Mouse (Mus musculus) limb, embryonic 15.5 days (tissue): Measurements from ENCODE around the gene Sox5. TPM values are rescaled to one million over a fixed set of nuclear protein-coding genes. Genes with fewer than 3 reads are reported as not detected.

Experiments
- ATAC-seq: fragments of 200-750 bp; cut with Nextera tagmentation; 2 replicates; pipeline ENCODE4 v1.8.0; 2017; ENCODE audit warnings: low read depth, moderate TSS enrichment; ENCODE audit not compliant: insufficient number of reproducible peaks, low FRiP score, low TSS enrichment
- H3K27ac ChIP-seq: fragments of 300-500 bp; sonication (generic); 2 replicates; pipeline ENCODE4 v1.5.1; 2015; ENCODE audit warnings: moderate library complexity, mild to moderate bottlenecking, inconsistent platforms
- H3K27me3 ChIP-seq: fragments of 300-500 bp; sonication (generic); 2 replicates; pipeline ENCODE4 v1.6.1; 2015; ENCODE audit warnings: inconsistent platforms
- H3K36me3 ChIP-seq: fragments of 300-500 bp; sonication (generic); 2 replicates; pipeline ENCODE4 v1.6.1; 2015; ENCODE audit warnings: inconsistent platforms
- H3K4me1 ChIP-seq: fragments of 300-500 bp; sonication (generic); 2 replicates; pipeline ENCODE4 v1.6.1; 2015; ENCODE audit warnings: inconsistent platforms
- H3K4me2 ChIP-seq: fragments of 300-500 bp; sonication (generic); 2 replicates; pipeline ENCODE4 v1.6.1; 2015; ENCODE audit warnings: mild to moderate bottlenecking, inconsistent platforms
- H3K4me3 ChIP-seq: fragments of 300-500 bp; sonication (generic); 2 replicates; pipeline ENCODE4 v1.5.1; 2015; ENCODE audit warnings: mild to moderate bottlenecking, inconsistent platforms
- H3K9ac ChIP-seq: fragments of 300-500 bp; sonication (generic); 2 replicates; pipeline ENCODE4 v1.6.1; 2015; ENCODE audit warnings: inconsistent platforms
- H3K9me3 ChIP-seq: fragments of 300-500 bp; sonication (generic); 2 replicates; pipeline ENCODE4 v1.6.1; 2016; ENCODE audit warnings: inconsistent platforms
- WGBS: fragments of 180-500 bp; shearing (Covaris S2); methylation state at CpG from one replicate; pipeline ENCODE4 v1.1.7; 2015; 5-methylcytosine and 5-hydroxymethylcytosine counted together
- polyA plus RNA-seq: library from polyadenylated mRNA; unstranded; fragments of >200 nt; fragmentation: Nextera tagmentation; extraction: Ambion mirVana; gene quantifications from 2 replicates; pipeline ENCODE4 v1.2.1, GENCODE M21; 2015

The Sox5 gene
- polyA plus RNA-seq, 1 experiment from 2014 or later: 36.0 TPM

DNA sequence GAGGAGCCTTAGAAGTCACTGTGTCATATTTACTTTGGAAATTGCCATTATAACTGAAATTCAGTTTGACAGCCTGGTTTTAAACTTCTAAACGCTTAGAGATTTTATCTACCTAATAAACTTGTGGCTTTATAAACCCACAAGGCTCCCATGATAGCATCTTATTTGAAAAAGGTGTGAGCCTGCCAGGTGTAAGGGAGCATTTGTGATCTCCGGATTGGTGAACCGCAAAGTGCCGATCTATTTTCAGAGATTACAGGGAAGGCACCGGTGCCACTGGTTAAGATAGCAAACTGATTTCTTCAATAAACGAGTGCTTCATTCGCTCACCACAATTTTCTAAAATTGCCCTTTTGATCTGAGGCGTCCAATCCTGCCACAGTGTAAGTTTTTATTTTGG, 107.9 kb downstream of the Sox5 start:
- Histone ChIP-seq H3K4me1 (no peaks in the 10 kb centered on the region), H3K27me3 (no peaks in the 10 kb centered on the region), H3K4me2 (no peak overlapping the region), H3K27ac (no peak overlapping the region), H3K9me3 (no peaks in the 10 kb centered on the region), H3K36me3 (no peaks in the 10 kb centered on the region), H3K9ac (no peak overlapping the region), H3K4me3 (no peak overlapping the region)
- 71% methylated on average over 8 of the region's 8 CpGs for WGBS
- no peak for ATAC-seq

DNA sequence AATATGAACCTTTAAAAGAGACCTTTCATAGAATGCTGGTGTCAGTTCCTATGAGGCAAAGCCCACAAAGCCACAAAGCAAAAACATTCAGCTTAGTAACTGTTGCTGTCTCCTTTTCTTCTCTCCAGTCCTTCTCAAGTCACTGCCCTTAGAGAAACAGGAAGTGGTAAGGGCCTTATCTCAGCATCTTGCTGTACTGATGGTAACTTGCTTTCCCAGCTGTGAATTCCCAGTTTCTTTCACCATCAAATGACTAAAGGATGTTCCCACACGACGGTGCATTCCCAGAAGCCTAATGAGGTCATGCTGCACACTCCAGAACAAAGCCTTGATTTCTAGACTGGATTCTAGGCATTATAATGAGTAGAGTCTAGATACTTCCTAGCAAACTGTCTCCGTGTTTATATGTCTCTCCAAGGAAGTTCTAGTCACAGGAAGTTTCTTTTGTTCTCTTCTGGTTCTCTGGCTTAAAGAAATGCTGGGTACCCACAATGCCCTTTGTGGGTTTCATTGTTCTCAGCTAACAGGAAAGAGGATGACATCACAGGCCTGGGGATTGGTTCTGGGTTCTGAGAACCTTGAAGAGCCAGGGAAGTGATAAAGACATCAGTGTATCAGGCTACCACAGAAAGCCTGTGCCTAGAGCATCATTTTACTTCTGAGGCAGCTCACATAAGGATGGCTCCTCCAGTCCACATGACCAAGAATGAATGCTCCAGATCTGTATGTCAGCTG, 111.2 kb downstream of the Sox5 start:
- Histone ChIP-seq H3K9me3 (no peaks in the 10 kb centered on the region), H3K27me3 (no peaks in the 10 kb centered on the region), H3K9ac (no peak overlapping the region), H3K27ac (no peak overlapping the region), H3K4me3 (no peak overlapping the region), H3K4me2 (no peak overlapping the region), H3K4me1 (no peaks in the 10 kb centered on the region), H3K36me3 (no peaks in the 10 kb centered on the region)
- WGBS: 53% methylated on average over 3 of the region's 3 CpGs
- ATAC-seq: no peak

DNA sequence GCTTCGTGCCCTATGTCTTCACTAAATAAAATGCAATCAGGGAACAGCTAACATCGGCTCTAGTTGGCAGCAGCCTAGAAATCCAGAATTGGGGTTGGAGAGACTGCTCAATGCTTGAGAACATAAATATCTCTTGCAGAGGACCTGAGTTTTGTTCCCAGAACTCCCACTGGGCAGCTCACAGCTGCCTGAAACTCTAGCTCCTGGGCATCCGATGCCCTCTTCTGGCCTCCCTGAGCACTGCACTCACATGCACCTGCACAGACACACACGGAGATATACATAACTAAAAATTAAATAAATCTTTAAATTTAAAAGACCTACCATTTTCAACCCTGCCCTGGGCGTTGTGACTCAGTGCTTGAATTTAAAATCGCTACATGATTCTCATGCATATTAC, 115.2 kb downstream of the Sox5 start:
- Histone ChIP-seq H3K27me3 (no peaks in the 10 kb centered on the region), H3K27ac (no peak overlapping the region), H3K36me3 (no peaks in the 10 kb centered on the region), H3K4me1 (no peaks in the 10 kb centered on the region), H3K4me3 (no peak overlapping the region), H3K9ac (no peak overlapping the region), H3K4me2 (no peak overlapping the region), H3K9me3 (no peaks in the 10 kb centered on the region)
- 89% methylated on average over 6 of the region's 6 CpGs for WGBS
- ATAC-seq: no peak

DNA sequence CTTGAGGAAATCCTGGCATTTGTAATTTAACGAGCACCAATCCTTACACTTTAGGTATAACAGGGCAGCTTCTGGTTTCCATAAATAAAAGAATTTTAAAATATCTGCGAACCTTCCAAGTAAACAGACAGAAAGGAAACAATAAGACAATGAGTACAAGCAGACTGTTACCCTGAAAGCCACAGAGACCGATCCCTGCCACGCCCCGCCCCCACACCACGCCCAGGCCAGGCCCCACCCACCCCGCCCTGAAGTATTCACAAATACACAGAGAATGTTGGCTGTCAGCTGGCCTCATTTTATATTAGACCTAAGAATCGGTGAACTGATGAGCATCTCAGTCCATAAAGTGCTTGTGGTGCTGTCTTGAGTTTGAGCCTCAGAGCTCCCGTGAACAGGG, 117.0 kb downstream of the Sox5 start:
- Histone ChIP-seq H3K36me3 (no peaks in the 10 kb centered on the region), H3K4me3 (no peak overlapping the region), H3K27me3 (no peaks in the 10 kb centered on the region), H3K9ac (no peak overlapping the region), H3K9me3 (no peaks in the 10 kb centered on the region), H3K4me2 (no peak overlapping the region), H3K4me1 (peaks cover 4% of the 10 kb centered on the region), H3K27ac (no peak overlapping the region)
- ATAC-seq: no peak
- 73% methylated on average over 9 of the region's 9 CpGs for WGBS

DNA sequence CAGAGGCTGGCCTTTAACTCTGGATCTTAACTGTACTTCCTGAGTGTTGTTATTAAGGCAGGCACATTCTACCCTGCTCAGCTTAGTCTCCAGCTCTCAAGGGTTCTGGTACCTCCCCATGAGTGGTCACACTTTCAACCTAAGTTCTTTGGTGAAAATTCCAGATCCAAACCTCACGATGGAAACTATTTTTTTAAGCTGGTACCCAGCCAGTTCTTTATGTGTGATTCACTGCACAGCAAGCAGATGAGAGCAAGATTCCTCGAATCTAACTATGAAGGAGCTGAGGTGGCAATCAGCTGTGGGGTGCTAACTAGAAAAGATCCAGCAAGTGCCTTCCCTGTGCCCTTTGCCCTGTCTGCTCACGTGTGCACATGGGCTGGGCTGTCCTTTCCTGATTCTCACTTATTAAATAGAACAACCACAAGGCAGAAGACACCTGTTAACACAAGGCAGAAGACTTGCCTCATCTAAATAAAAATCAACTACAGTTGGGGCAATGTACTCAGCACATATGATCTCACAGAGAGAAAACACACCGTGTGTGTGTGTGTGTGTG, 118.2 kb downstream of the Sox5 start:
- H3K4me1 ChIP-seq: peaks cover 7% of the 10 kb centered on the region
- H3K4me3 ChIP-seq: no peak overlapping the region
- H3K9ac ChIP-seq: no peak overlapping the region
- no peaks in the 10 kb centered on the region for H3K27me3 ChIP-seq
- H3K9me3 ChIP-seq: no peaks in the 10 kb centered on the region
- no peaks in the 10 kb centered on the region for H3K36me3 ChIP-seq
- ATAC-seq: no peak
- WGBS: 59% methylated on average over 4 of the region's 4 CpGs
- no peak overlapping the region for H3K4me2 ChIP-seq
- H3K27ac ChIP-seq: no peak overlapping the region

DNA sequence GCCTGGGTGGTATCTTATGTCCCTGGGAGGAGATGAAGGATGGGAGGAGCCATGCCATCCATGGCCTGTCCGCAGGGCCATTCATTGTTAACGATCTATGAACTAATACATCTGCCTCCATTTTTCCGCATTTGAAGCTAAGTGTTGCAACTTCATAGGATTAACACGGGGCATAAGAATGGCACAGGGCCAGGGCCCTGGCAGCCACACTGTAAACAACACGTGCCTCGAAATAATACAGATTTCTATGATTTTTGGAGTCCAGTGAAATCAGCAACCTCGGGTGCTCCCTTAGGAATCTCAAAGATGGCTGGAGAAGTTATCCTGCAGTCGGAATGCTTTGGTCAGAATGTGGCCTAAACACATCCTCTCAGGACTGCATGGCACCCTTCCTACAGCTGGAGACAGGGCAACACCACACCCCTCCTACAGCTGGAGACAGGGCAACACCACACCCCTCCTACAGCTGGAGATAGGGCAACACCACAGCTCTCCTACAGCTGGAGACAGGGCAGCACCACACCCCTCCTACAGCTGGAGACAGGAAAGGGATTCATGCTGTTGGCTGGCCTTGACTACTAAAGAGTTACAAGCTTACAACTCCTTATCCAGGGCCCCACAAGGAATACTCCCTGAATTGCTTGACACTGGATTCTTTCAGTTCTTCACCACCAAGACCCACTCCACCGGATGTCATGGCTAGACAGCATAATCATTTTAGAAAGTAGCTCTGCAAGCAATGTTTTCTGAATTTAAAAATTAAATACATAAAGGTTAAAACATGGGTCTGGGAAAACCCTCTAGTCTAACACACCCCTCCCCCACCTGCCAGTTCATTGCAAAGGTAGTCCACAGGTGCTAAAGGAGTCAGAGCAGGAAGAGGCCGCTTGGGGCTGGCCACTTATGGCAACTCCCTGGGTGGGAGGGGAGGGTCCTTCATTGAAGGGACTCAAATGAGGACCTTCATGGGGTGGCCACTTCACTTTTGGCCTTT, 122.4 kb downstream of the Sox5 start:
- ATAC-seq: 0 out of 2 replicates have a peak, but pooled peaks have one; percentile 40
- H3K36me3 ChIP-seq: no peaks in the 10 kb centered on the region
- H3K9me3 ChIP-seq: no peaks in the 10 kb centered on the region
- H3K4me2 ChIP-seq: no peak overlapping the region
- H3K27me3 ChIP-seq: no peaks in the 10 kb centered on the region
- no peak overlapping the region for H3K9ac ChIP-seq
- peaks cover 7% of the 10 kb centered on the region for H3K4me1 ChIP-seq
- H3K27ac ChIP-seq: no peak overlapping the region
- 70% methylated on average over 10 of the region's 10 CpGs for WGBS
- H3K4me3 ChIP-seq: no peak overlapping the region

DNA sequence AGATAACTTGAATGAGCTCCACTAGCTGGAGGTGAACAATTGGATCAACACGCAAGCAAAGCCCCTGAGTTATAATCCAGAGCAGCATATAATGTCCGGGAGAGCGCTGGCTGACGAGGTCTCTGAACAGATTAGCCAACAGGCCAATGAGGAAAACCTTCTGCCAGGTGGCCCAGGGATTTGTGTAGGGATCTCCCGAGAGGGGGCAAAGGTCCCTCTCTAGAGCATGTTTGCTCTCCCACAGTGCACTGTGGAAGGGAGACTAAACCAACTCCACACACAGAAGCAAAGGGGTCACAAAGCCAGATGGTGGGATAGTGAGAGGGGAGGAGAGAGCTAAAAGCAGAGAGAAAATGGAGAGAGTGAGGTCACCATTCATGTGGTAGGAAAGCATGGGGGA, 128.9 kb downstream of the Sox5 start:
- Histone ChIP-seq H3K4me1 (peaks cover 4% of the 10 kb centered on the region; the same call in 1 of the 2 replicates), H3K9me3 (no peaks in the 10 kb centered on the region), H3K4me2 (no peak overlapping the region), H3K9ac (no peak overlapping the region), H3K4me3 (no peak overlapping the region), H3K27ac (no peak overlapping the region), H3K36me3 (no peaks in the 10 kb centered on the region), H3K27me3 (no peaks in the 10 kb centered on the region)
- no peak for ATAC-seq
- WGBS: 80% methylated on average over 5 of the region's 5 CpGs

DNA sequence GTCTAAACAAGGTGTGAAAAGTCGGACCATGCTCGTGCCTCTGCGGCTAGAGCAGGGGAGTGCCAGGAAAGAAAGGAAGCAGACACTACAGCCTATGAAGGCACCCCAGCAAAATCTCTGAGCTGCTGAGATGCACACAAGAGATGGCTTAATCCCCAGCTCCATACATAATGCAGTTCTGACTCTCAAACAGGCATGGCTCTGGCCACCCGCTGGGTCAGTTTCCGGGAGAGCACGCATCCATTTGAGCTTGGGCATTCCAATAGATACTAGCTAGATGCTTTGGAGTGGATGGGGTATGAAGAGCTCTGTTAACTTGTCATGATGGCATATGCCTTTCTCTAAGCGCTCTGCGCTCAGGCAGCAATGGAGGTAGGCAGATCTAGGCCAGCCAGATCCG, 132.9 kb downstream of the Sox5 start:
- Histone ChIP-seq H3K4me2 (no peak overlapping the region), H3K9ac (no peak overlapping the region), H3K27ac (no peak overlapping the region), H3K4me1 (peaks cover 4% of the 10 kb centered on the region; the same call in 1 of the 2 replicates), H3K4me3 (no peak overlapping the region), H3K36me3 (no peaks in the 10 kb centered on the region), H3K27me3 (no peaks in the 10 kb centered on the region), H3K9me3 (no peaks in the 10 kb centered on the region)
- 63% methylated on average over 9 of the region's 9 CpGs for WGBS
- no peak for ATAC-seq

DNA sequence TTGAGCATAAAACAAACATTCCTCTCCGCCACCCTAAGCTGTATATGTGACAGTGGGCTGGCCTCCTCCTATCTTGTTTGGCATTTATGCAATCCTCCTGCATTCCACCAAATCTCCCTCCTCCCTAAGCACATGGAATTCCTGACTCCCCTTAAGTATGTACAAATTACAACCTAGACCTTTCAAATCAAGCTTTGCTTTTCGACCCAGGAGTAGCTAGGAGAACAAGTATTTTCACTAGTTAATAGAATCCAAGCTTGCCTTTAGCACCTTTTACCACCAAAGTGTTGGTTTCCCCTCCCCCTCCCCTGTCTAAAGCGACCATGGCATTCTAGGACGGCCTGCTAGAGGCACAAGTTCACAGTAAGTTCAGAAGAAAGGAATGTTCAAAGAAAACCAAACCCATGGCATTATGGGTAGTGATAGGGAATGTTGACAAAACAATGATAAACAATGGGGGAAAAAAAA, 133.6 kb downstream of the Sox5 start:
- 19% methylated on average over 4 of the region's 4 CpGs for WGBS
- no peaks in the 10 kb centered on the region for H3K27me3 ChIP-seq
- H3K27ac ChIP-seq: no peak overlapping the region
- no peak overlapping the region for H3K9ac ChIP-seq
- H3K4me3 ChIP-seq: no peak overlapping the region
- H3K9me3 ChIP-seq: no peaks in the 10 kb centered on the region
- no peak overlapping the region for H3K4me2 ChIP-seq
- H3K36me3 ChIP-seq: no peaks in the 10 kb centered on the region
- no peak for ATAC-seq
- H3K4me1 ChIP-seq: peaks cover 4% of the 10 kb centered on the region; the same call in 1 of the 2 replicates

DNA sequence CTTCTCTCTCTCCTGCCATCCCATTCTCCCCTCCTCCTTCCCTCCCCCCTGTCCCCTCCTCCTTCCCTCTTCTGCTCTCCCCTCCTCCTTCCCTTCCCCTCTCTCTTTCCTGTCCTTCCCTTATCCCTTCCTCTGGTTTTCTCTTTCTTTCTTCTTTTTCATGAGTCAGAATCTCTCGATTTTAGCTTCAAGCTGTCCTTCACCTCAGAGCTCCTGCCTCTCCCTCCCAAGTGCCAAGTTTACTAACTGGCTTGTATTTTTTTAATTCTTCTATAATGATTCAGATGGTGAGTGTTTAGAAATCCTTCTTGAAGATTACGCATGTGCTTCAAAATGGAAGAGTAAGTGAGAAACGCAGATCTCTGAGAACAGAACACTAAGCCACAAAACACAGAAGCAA, 135.4 kb downstream of the Sox5 start:
- H3K4me2 ChIP-seq: no peak overlapping the region
- no peak for ATAC-seq
- no peak overlapping the region for H3K9ac ChIP-seq
- WGBS: 87% methylated on average over 3 of the region's 3 CpGs
- no peak overlapping the region for H3K4me3 ChIP-seq
- no peaks in the 10 kb centered on the region for H3K27me3 ChIP-seq
- H3K4me1 ChIP-seq: peaks cover 4% of the 10 kb centered on the region; the same call in 1 of the 2 replicates
- no peaks in the 10 kb centered on the region for H3K9me3 ChIP-seq
- no peaks in the 10 kb centered on the region for H3K36me3 ChIP-seq
- H3K27ac ChIP-seq: no peak overlapping the region

DNA sequence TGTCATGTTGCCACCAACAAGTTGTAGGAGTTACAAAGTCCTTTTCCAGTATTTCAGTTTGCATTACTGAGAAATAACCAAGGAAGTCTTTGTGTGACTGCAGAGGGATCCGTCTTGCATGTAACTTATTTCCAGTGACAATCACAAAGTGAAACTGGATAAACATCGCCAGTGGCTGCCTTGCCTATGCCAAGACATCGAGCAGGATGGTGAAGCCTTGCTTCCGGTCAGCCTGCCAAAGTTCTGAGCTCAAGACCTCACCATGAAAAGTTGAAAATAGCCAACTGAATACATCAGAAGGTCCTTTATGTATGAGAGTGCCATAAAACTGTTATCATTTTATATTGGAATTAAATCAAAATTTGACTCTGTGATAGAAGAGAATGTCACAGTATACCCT, 136.0 kb downstream of the Sox5 start:
- Histone ChIP-seq H3K9ac (no peak overlapping the region), H3K27ac (no peak overlapping the region), H3K4me1 (peaks cover 4% of the 10 kb centered on the region; the same call in 1 of the 2 replicates), H3K4me2 (no peak overlapping the region), H3K27me3 (no peaks in the 10 kb centered on the region), H3K9me3 (no peaks in the 10 kb centered on the region), H3K4me3 (no peak overlapping the region), H3K36me3 (no peaks in the 10 kb centered on the region)
- 88% methylated on average over 4 of the region's 4 CpGs for WGBS
- no peak for ATAC-seq

DNA sequence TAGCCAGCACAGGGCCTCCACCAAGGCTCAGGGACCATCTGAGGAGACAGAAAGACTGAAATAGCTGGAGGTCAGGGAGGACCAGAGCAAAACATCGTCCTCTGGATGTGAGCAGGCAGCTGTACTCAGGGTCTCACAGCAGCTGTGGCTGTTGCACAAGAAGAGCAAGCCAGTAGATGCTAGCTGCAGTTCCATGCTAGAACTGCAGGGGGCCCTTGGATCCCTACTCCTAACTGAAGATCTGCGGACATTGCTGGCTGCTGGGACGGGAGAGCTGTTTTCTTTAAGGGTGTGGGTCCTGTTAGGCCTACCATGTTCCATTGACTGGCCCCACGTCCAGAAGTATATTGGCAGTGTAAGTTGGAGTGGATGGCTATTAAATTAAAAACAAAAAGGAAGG, 137.1 kb downstream of the Sox5 start:
- H3K27ac ChIP-seq: no peak overlapping the region
- peaks cover 4% of the 10 kb centered on the region; the same call in 1 of the 2 replicates for H3K4me1 ChIP-seq
- no peak overlapping the region for H3K4me2 ChIP-seq
- H3K9ac ChIP-seq: no peak overlapping the region
- H3K27me3 ChIP-seq: no peaks in the 10 kb centered on the region
- 71% methylated on average over 4 of the region's 4 CpGs for WGBS
- no peaks in the 10 kb centered on the region for H3K36me3 ChIP-seq
- no peak overlapping the region for H3K4me3 ChIP-seq
- H3K9me3 ChIP-seq: no peaks in the 10 kb centered on the region
- no peak for ATAC-seq
